Mouse (Mus musculus) cerebellum, adult 2 months (tissue): Measurements from ENCODE around the gene Immp2l. TPM values are rescaled to one million over a fixed set of nuclear protein-coding genes. Genes with fewer than 3 reads are reported as not detected.
A peak's percentile ranks its signal among the peaks of the same experiment; 100 is the strongest.

Experiments
- DNase-seq, 2 experiments: peaks; one replicate each; pipeline ENCODE4 v3.0.0; 2021
- H3K27ac ChIP-seq: fragments of 200-500 bp; 2 replicates; pipeline ENCODE4 v1.5.1; 2012; ENCODE audit warnings: low read length, control low read depth, inconsistent platforms; ENCODE audit not compliant: insufficient read depth
- H3K27me3 ChIP-seq: fragments of 200-500 bp; 2 replicates; pipeline ENCODE4 v1.6.1; 2012; ENCODE audit warnings: inconsistent platforms, mild to moderate bottlenecking, low read length, moderate library complexity; ENCODE audit not compliant: control insufficient read depth, insufficient read depth
- H3K4me1 ChIP-seq: fragments of 200-500 bp; 2 replicates; pipeline ENCODE4 v1.6.1; 2011; ENCODE audit warnings: low read length; ENCODE audit not compliant: control insufficient read depth, insufficient read depth
- H3K4me3 ChIP-seq: fragments of 200-500 bp; replicated peaks from 2 replicates; pipeline ENCODE3; 2011; ENCODE audit warnings: mild to moderate bottlenecking, low read depth, low read length, control low read depth; ENCODE audit not compliant: insufficient read depth
- CTCF ChIP-seq: fragments of 200-500 bp; IDR thresholded peaks from 2 replicates; pipeline ENCODE4 v1.5.1; 2011; ENCODE audit warnings: low read depth, mild to moderate bottlenecking, control low read depth, low read length, moderate library complexity, borderline replicate concordance; ENCODE audit not compliant: insufficient read depth
- POLR2A ChIP-seq: fragments of 200-500 bp; IDR thresholded peaks from 2 replicates; pipeline ENCODE4 v1.6.1; 2011; ENCODE audit warnings: low read length, control low read depth, borderline replicate concordance; ENCODE audit not compliant: insufficient read depth
- WGBS: fragments of 180-500 bp; shearing (Covaris S2); methylation state at CpG from one replicate; pipeline ENCODE4 v1.1.7; 2018; 5-methylcytosine and 5-hydroxymethylcytosine counted together
- polyA plus RNA-seq: library from polyadenylated mRNA; depleted of rRNA; stranded (reverse); fragments of >200 nt; gene quantifications from 2 replicates; pipeline ENCODE4 v1.2.3, GENCODE M21; 2012

The Immp2l gene
- polyA plus RNA-seq, 1 experiment, result 11.4 TPM

GRCm38 (mm10) chr12:41109011-41109410 is 85.1 kb downstream of the Immp2l start:
- TF ChIP-seq CTCF (no peak), POLR2A (no peak)
- Histone ChIP-seq H3K4me3 (no peak overlapping the region), H3K4me1 (no peaks in the 10 kb centered on the region), H3K27ac (no peak overlapping the region), H3K27me3 (no peaks in the 10 kb centered on the region)
- DNase-seq, result no peak
- 40% methylated on average over 2 of the region's 2 CpGs for WGBS

DNA sequence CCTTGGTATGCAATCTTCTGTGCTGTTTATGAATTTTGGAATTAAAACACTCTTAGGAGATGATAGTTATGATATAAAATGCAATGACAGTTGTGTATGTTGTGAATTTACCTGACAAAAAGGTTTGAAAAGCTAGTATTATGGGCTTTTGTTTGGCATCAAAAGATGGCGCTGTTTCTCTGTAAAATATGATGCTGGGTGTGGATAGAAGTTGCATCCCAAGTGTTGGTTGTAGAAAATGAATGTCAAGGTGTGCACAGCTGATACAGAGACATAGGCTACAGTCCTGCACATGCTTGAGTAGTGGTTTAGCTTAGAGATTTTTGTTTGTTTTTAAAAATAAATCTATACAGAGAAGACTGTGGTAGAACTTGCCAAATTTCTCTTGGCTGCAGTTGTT is 87.6 kb downstream of the Immp2l start:
- no peaks in the 10 kb centered on the region for H3K4me1 ChIP-seq
- DNase-seq, result peak in 1 of 2 experiments; percentile 36
- H3K4me3 ChIP-seq, result no peak overlapping the region
- H3K27me3 ChIP-seq, result no peaks in the 10 kb centered on the region
- no peak for TF ChIP-seq CTCF
- no peak overlapping the region for H3K27ac ChIP-seq
- WGBS, result 42% methylated on average over 1 of the region's 1 CpGs

GRCm38 (mm10) chr12:41112137-41112536 is 88.2 kb downstream of the Immp2l start:
- no peak for DNase-seq
- 58% methylated on average over 6 of the region's 6 CpGs for WGBS
- no peak overlapping the region for H3K4me3 ChIP-seq
- H3K4me1 ChIP-seq, result no peaks in the 10 kb centered on the region
- H3K27ac ChIP-seq, result no peak overlapping the region
- no peaks in the 10 kb centered on the region for H3K27me3 ChIP-seq
- TF ChIP-seq POLR2A (no peak), CTCF (no peak)

DNA sequence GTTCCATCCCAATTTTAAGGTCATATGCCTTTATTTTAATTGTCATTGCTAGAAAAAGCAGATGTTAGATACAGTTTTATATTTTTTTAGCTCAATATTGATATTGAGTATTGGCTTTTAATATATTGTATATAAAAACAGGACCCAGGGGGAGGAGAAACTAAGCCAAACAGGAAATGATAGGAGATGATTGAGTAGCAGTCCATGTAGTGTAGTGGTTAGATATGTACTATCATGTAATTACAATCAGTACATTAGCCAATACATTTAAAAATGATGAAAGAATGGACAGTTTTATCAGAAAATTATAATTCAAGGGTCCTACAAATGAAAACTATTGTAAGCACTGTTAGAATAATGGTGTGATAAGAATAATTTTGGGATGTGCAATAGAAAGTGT is 94.5 kb downstream of the Immp2l start:
- DNase-seq, result no peak
- Histone ChIP-seq H3K4me1 (no peaks in the 10 kb centered on the region), H3K27me3 (no peaks in the 10 kb centered on the region), H3K27ac (no peak overlapping the region), H3K4me3 (no peak overlapping the region)
- TF ChIP-seq CTCF (no peak), POLR2A (no peak)

DNA sequence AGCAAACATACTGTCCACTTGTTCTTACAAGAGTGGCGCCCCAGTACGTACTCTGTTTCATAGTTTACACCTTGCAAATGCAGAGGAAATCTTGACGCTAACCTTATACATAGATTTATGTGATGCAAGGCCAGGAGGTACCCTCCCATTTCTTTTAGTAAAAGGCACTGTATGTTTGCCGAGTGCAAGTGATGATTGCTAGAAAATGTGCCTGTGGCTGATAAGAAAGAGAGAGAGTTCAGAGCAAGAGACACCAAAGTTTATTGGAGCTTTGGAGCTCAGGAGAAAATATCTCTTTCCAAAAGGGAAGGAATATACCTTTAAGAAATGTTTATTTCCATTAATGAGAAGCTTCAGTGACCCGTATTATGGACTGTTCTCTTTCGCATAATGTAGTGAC is 95.8 kb downstream of the Immp2l start:
- WGBS, result 82% methylated on average over 6 of the region's 6 CpGs
- Histone ChIP-seq H3K4me1 (no peaks in the 10 kb centered on the region), H3K27me3 (no peaks in the 10 kb centered on the region), H3K4me3 (no peak overlapping the region), H3K27ac (no peak overlapping the region)
- no peak for TF ChIP-seq POLR2A
- no peak for TF ChIP-seq CTCF
- no peak for DNase-seq

- H3K4me1 ChIP-seq, result no peaks in the 10 kb centered on the region
- no peak overlapping the region for H3K27ac ChIP-seq
- H3K27me3 ChIP-seq, result no peaks in the 10 kb centered on the region
- no peak for DNase-seq
- no peak overlapping the region for H3K4me3 ChIP-seq
- WGBS, result 88% methylated on average over 2 of the region's 2 CpGs
- no peak for TF ChIP-seq CTCF
- TF ChIP-seq POLR2A, result no peak
Observed at GRCm38 (mm10) chr12:41123207-41123606, 99.3 kb downstream of the Immp2l start.

GRCm38 (mm10) chr12:41134885-41135284 is 111.0 kb downstream of the Immp2l start:
- 75% methylated on average over 3 of the region's 3 CpGs for WGBS
- H3K4me3 ChIP-seq, result no peak overlapping the region
- H3K4me1 ChIP-seq, result no peaks in the 10 kb centered on the region
- no peaks in the 10 kb centered on the region for H3K27me3 ChIP-seq
- no peak overlapping the region for H3K27ac ChIP-seq
- TF ChIP-seq CTCF, result no peak
- TF ChIP-seq POLR2A, result no peak
- DNase-seq, result no peak

GRCm38 (mm10) chr12:41159543-41159942 is 135.7 kb downstream of the Immp2l start:
- 89% methylated on average over 4 of the region's 4 CpGs for WGBS
- Histone ChIP-seq H3K4me3 (no peak overlapping the region), H3K27me3 (no peaks in the 10 kb centered on the region), H3K4me1 (no peaks in the 10 kb centered on the region; the same call in 1 of the 2 replicates), H3K27ac (no peak overlapping the region)
- TF ChIP-seq POLR2A (no peak), CTCF (no peak)
- DNase-seq, result no peak
